Mouse (Mus musculus) E14TG2a.4 (cell line): ENCODE data around the gene Pde4c.

Experiments used
- CTCF ChIP-seq: conservative IDR thresholded peaks from 2 replicates; pipeline ENCODE4 v1.5.1; 2014; ENCODE audit warnings: low read length
- NANOG ChIP-seq: IDR thresholded peaks from 2 replicates; pipeline ENCODE4 v1.6.1; 2014; ENCODE audit warnings: borderline replicate concordance, low read length, mixed read lengths
- POU5F1 ChIP-seq: IDR thresholded peaks from 2 replicates; pipeline ENCODE4 v1.6.1; 2014; ENCODE audit warnings: low read length, borderline replicate concordance

- no peak for TF ChIP-seq CTCF
- TF ChIP-seq POU5F1: no peak
- TF ChIP-seq NANOG: no peak
Observed at GRCm38 (mm10) chr8:70792700-70793099, 69.2 kb downstream of the Pde4c start.
